Mouse (Mus musculus) CD8-positive naive resting alpha-beta T cell, adult 2 months (primary cell): ENCODE results near the gene Cabp7.
"Not testable (repeated sequence)": the region's sequence is repeated elsewhere in the genome, so short reads cannot be mapped to it uniquely, and the experiment has no call there.

Source experiments
- DNase-seq, 2 experiments: peaks; one replicate each; pipeline ENCODE4 v3.0.0; 2022; ENCODE audit warnings: low read depth in 2 of 2, low spot score in 2 of 2

Cabp7 gene

DNA sequence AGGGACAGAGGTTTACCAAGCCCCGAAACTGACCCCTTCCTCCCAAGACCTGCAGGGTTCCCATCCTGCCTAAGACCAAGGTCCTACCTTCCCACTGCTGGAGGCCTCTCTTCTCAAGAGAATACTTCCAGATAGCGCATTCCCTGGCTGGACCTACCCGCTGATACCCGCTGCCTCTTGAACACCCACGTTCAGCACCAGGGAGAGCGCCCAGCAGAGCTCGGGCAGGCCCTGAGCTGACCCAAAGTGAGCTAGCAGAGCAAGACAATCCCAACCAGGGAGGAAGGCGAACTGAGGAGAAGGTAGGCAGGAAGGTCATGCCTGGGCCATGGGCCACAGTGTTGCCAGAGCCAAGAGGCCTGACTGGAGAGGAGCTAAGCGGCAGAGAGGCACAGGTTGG lies 3.7 kb upstream of the Cabp7 start:
- DNase-seq, result no peak

GRCm38 (mm10) chr11:4747285-4747684 lies 707 bp upstream of the Cabp7 start:
- no peak for DNase-seq

DNA sequence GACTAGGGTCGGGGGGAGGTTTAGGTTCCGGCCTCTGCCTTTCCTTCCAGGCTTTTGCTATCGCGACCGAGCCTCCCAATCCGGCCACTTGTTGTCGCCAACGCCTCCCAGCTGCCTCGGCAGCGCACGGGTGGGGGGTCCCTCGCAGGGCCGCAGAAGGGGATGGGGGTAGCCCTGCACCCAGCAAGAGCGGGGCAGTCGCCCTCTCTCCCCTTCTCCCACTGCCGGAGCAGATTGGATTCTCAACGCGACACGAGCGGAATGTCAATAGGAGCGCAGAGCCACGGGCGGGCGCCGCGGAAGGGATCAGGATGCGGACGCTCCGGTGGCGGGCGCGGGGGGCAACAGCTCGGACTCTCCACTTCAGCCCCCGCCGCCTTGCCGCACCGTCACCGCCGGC lies 609 bp downstream of the Cabp7 start:
- no peak for DNase-seq

- DNase-seq, result no peak
These were observed 1.9 kb downstream of the Cabp7 start for GRCm38 (mm10) chr11:4744691-4745090.

DNA sequence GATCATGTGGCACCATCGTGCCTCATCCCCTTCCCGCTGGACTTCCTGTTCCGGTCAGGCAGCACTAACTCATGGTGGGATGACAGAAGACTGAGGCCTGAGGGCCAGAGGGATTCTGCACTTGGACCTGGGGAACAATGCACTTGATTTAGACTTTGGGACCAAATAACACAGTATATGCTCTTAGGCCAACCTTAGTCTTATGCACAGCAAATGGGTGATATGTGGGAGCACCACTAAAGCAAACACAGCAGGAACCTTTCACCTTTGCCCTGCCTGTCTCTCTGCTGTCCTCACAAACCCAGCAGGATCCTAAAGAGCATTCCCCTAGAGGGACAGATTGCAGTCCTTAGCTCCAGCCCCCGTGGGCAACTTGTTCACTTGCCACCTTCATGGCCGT lies 5.8 kb downstream of the Cabp7 start:
- DNase-seq, result no peak

GRCm38 (mm10) chr11:4738719-4739118 lies 7.9 kb downstream of the Cabp7 start:
- no peak for DNase-seq

DNA sequence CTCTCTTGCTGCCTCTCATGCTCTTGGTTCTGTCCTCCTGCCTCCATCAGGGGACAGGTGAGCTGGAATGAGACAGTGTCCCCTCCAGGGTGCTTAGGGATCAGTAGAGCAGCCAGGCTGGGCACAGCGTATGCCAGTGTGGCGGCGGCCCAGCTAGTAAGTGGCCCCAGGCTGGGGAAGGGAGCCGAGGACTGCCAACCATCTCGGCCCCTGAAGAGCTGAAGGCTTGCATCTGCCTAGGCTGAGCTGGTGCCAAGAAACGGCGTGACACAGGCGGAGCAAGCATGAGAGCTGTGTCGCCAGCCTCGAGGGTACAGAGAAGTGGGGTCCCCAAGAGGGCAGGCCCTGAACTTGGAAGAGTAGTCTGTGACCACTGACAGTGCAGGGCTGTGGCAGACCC lies 8.9 kb downstream of the Cabp7 start:
- no peak for DNase-seq

DNA sequence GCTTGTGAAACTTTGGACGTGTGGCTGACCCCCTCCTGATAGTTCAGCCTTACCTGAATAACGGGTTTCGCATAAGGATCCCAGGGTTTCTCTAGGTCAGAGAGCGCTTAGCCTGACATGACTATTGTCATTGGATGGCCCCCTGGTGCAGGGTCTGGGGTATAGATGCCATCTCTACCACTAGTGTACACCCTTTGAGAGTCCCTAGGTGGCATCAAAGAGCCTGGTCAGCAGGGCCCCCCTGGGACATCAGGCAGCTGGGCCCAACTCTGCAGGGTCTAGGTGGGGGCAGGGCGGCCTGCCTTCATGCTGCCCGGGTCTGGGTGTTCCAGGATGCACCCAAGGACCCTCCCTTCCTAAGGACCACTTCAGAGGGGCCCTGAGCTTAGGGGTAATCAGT lies 10.2 kb downstream of the Cabp7 start:
- DNase-seq, result no peak

GRCm38 (mm10) chr11:4734179-4734578 lies 12.4 kb downstream of the Cabp7 start:
- DNase-seq, result no peak

GRCm38 (mm10) chr11:4731781-4732180 lies 14.8 kb downstream of the Cabp7 start:
- DNase-seq, result no peak

- no peak for DNase-seq
These were observed 15.7 kb downstream of the Cabp7 start for GRCm38 (mm10) chr11:4730913-4731312.

DNA sequence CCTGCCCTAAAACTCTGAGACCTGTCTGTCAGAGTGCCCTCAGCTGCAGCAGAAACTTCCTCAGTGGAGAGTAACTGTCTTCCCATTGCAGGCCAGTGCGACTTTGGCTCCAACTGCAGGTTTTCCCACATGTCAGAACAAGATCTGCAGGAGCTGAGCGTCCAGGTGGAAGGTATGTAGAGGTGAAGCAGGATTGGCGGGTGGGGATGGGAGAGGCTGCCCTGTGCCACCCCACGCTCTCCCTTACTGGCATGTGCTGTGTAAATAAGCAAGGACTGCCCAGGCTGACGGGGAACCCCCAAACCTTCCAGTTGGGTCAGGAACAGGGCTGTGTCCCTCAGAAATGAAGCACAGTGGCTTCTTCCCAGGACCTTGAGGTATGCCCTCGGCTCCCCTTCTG lies 16.5 kb downstream of the Cabp7 start:
- no peak for DNase-seq

DNA sequence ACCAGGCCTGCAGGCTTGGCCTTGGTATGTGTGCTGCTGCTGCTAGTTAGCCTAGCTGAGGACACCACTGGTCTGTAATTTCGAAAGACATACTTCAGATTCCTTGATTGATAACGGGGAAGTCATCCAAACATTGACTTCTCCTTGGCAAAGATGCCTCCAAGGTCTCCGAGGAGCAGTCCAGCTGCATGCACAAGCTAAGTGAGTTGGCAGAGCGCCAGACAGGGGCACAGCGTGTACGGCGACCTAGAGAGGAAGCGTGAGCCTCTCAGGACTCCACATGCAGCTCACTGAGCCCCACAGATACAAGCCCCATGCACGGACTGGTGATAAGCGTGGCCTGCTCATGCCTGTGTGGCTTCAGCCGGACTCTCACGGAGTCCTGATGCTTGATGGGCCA lies 17.0 kb downstream of the Cabp7 start:
- DNase-seq, result no peak

DNA sequence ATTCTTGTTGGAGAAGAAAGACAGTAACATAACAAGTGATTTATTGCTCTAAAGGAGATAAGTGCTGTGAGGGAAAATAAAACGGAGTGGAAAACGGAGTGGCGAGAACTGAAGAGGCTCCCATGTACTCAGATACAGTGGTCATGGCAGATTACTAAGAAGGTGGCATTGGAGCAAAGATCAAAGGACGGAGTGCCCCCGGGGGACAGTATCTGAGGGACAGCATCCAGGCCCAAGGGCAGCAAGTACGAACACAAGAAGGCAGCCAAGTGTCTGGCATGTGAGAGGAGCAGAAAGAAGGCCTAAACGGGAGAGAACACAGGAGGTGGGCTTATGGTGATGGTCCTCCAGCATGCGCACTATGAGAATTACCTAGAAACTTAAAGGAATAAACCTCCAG lies 24.9 kb downstream of the Cabp7 start:
- no peak for DNase-seq

GRCm38 (mm10) chr11:4720900-4721580 lies 25.5 kb downstream of the Cabp7 start:
- no peak for DNase-seq

GRCm38 (mm10) chr11:4720393-4720792 lies 26.2 kb downstream of the Cabp7 start:
- no peak for DNase-seq

GRCm38 (mm10) chr11:4719961-4720360 lies 26.6 kb downstream of the Cabp7 start:
- no peak for DNase-seq

- no peak for DNase-seq
These were observed 28.0 kb downstream of the Cabp7 start for GRCm38 (mm10) chr11:4718548-4718947.

- DNase-seq, result no peak
These were observed 29.9 kb downstream of the Cabp7 start for GRCm38 (mm10) chr11:4716530-4717236.

DNA sequence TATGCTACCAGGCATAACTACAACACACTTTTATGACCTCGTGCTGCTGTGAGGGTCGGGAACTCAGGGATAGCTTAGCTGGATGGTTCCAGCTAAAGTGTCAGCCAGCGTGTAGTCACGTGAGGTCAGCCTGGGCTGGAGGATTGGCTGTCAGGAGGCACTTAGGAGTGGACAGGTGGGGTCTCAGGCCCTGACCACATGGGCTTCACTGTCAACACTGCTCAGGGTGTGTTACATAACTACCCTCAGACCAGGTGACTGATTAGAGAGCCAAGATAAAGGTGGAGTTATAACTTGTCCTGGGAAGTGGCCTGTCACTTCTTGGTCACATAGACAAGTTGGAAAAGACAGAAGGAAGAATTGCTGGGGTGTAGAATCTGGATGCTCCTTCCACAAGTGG lies 31.0 kb downstream of the Cabp7 start:
- DNase-seq, result no peak

- DNase-seq, result no peak
These were observed 31.9 kb downstream of the Cabp7 start for GRCm38 (mm10) chr11:4714727-4715126.

GRCm38 (mm10) chr11:4712822-4713221 lies 33.8 kb downstream of the Cabp7 start:
- DNase-seq, result no peak

DNA sequence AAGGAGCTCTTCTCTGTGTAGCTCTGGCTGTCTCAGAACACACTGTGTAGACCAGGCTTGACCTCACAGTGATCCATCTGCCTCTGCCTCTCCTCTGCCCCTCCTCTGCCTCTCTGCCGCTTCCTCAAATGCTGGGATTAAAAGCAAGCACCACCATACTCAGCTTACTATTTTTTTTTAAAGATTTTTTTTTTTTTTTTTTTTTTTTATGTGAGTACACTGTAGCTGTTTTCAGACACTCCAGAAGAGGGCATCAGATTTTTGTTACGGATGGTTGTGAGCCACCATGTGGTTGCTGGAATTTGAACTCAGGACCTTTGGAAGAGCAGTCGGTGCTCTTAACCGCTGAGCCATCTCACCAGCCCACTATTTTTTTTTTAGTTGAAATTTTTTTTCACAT lies 36.4 kb downstream of the Cabp7 start:
- DNase-seq, result not testable (repeated sequence)
